Mouse (Mus musculus): ENCODE measurements around the gene Ly9.

GRCm38 (mm10) chr1:171637101-171637500, 29.9 kb upstream of the Ly9 start:
- TF ChIP-seq POLR2A (IDR thresholded peaks at IDR 0.05; ENCODE audit: control insufficient read depth, extremely low read depth, insufficient read depth, low read length, poor library complexity) (no peak), CTCF (IDR thresholded peaks at IDR 0.05; ENCODE audit: borderline replicate concordance, control insufficient read depth, extremely low read depth, insufficient read depth, low read length, poor library complexity) (no peak)

All from thymus, adult 2 months (tissue).